Mouse (Mus musculus) CH12.LX (cell line): Measurements from ENCODE around the gene Sigirr. TPM values are rescaled to one million over a fixed set of nuclear protein-coding genes. Genes with fewer than 3 reads are reported as not detected.

Experiments used
- DNase-seq: peaks from one replicate; pipeline ENCODE4 v3.0.0-alpha.2; 2013; ENCODE audit errors: extremely low read depth
- H3K27ac ChIP-seq: 2 replicates; pipeline ENCODE4 v1.5.1; 2012; ENCODE audit warnings: low read depth, mild to moderate bottlenecking, control low read depth, moderate library complexity; ENCODE audit not compliant: insufficient read depth
- H3K27me3 ChIP-seq: replicated peaks from 2 replicates; pipeline ENCODE3; 2012; ENCODE audit warnings: inconsistent platforms
- H3K36me3 ChIP-seq, 2 experiments: replicated peaks in 1 of 2; 2 replicates each; pipeline versions ENCODE3 to v1.6.1; 2012; ENCODE audit warnings: inconsistent platforms in 1 of 2, low read length in 1 of 2, mild to moderate bottlenecking in 1 of 2, mixed read lengths in 1 of 2, moderate library complexity in 1 of 2; ENCODE audit not compliant: control insufficient read depth in 1 of 2, insufficient read depth in 1 of 2
- H3K4me1 ChIP-seq, 2 experiments: 2 replicates each; pipeline ENCODE4 v1.6.1; 2012; ENCODE audit warnings: inconsistent platforms in 1 of 2, moderate library complexity in 1 of 2; ENCODE audit not compliant: insufficient read depth in 2 of 2, control insufficient read depth in 1 of 2
- H3K4me2 ChIP-seq: 2 replicates; pipeline ENCODE4 v1.6.1; 2012; ENCODE audit warnings: low read depth, mild to moderate bottlenecking, control low read depth; ENCODE audit not compliant: poor library complexity, insufficient read depth, severe bottlenecking
- H3K4me3 ChIP-seq, 3 experiments: fragments of 150-350 bp in 1 of 3; sonication (generic) in 1 of 3; replicated peaks in 1 of 3; 2 replicates each; pipeline versions ENCODE3 to v1.5.1; 2011 to 2012; ENCODE audit warnings: low read depth in 2 of 3, low read length in 2 of 3, mild to moderate bottlenecking in 2 of 3, moderate library complexity in 2 of 3, control low read depth in 1 of 3, improper control_type of control experiment in 1 of 3, inconsistent platforms in 1 of 3, mixed read lengths in 1 of 3; ENCODE audit not compliant: poor library complexity in 1 of 3
- H3K79me2 ChIP-seq: replicated peaks from 2 replicates; pipeline ENCODE4 v1.6.1; 2012; ENCODE audit warnings: mild to moderate bottlenecking, moderate library complexity; ENCODE audit not compliant: control insufficient read depth, poor library complexity, insufficient read depth, severe bottlenecking; ENCODE audit errors: extremely low read depth
- H3K9ac ChIP-seq: 2 replicates; pipeline ENCODE4 v1.6.1; 2012; ENCODE audit warnings: low read depth, mild to moderate bottlenecking, control low read depth, moderate library complexity; ENCODE audit not compliant: insufficient read depth
- H3K9me3 ChIP-seq: replicated peaks from 2 replicates; pipeline ENCODE3; 2012; ENCODE audit warnings: low read length, inconsistent platforms, mixed read lengths
- CHD2 ChIP-seq: IDR thresholded peaks from 2 replicates; pipeline ENCODE4 v1.6.1; 2011; ENCODE audit warnings: low read length, improper control_type of control experiment
- ETS1 ChIP-seq: conservative IDR thresholded peaks from 2 replicates; pipeline ENCODE4 v1.6.1; 2012; ENCODE audit warnings: low read depth, mild to moderate bottlenecking, inconsistent platforms, low read length, improper control_type of control experiment, moderate library complexity
- GABPA ChIP-seq: IDR thresholded peaks from 2 replicates; pipeline ENCODE4 v1.6.1; 2012; ENCODE audit warnings: low read depth, low read length, improper control_type of control experiment, inconsistent platforms; ENCODE audit not compliant: insufficient replicate concordance
- JUND ChIP-seq: conservative IDR thresholded peaks from 2 replicates; pipeline ENCODE4 v1.6.1; 2011; ENCODE audit warnings: low read depth, low read length, improper control_type of control experiment
- KAT2A ChIP-seq: IDR thresholded peaks from 2 replicates; pipeline ENCODE4 v1.6.1; 2012; ENCODE audit warnings: low read length, improper control_type of control experiment, inconsistent platforms; ENCODE audit not compliant: insufficient replicate concordance
- MAFK ChIP-seq: IDR thresholded peaks from 2 replicates; pipeline ENCODE4 v1.6.1; 2011; ENCODE audit warnings: low read length, improper control_type of control experiment; ENCODE audit not compliant: insufficient replicate concordance
- PAX5 ChIP-seq: IDR thresholded peaks from 2 replicates; pipeline ENCODE4 v1.6.1; 2012; ENCODE audit warnings: low read length, inconsistent platforms, mixed read lengths
- SMC3 ChIP-seq: IDR thresholded peaks from 2 replicates; pipeline ENCODE4 v1.6.1; 2011; ENCODE audit warnings: low read depth, low read length, improper control_type of control experiment
- ZC3H11A ChIP-seq: IDR thresholded peaks from 2 replicates; pipeline ENCODE4 v1.6.1; 2012; ENCODE audit warnings: low read depth, mild to moderate bottlenecking, inconsistent platforms, low read length, improper control_type of control experiment
- ZKSCAN1 ChIP-seq: IDR thresholded peaks from 2 replicates; pipeline ENCODE4 v1.6.1; 2012; ENCODE audit warnings: low read depth, inconsistent platforms, low read length, improper control_type of control experiment, borderline replicate concordance
- dilution Hi-C: fragments of 300-500 bp; cut with MboI; formaldehyde crosslinking; loops from 2 replicates; pipeline ENCODE4 v1.14.3; 2020; ENCODE audit warnings: low sequenced_read_pairs; ENCODE audit not compliant: extremely low pct_unique_long_range_greater_than_20kb, extremely low pct_ligation_motif_present
- in situ Hi-C: fragments of 300-500 bp; cut with MboI; formaldehyde crosslinking; loops from 3 replicates; pipeline ENCODE4 v1.14.3; 2019; ENCODE audit warnings: low sequenced_read_pairs, low pct_ligation_motif_present, low pct_unique_long_range_greater_than_20kb, mixed read lengths
- polyA plus RNA-seq: library from polyadenylated mRNA; unstranded; fragments of >175 nt; gene quantifications from 2 replicates; pipeline ENCODE4 v1.2.1, GENCODE M21; 2012; ENCODE audit warnings: low read depth; ENCODE audit not compliant: insufficient read length
- total RNA-seq, 2 experiments: library from RNA; depleted of rRNA; stranded (reverse); fragments of 300-350 nt in 1 of 2; fragments of >200 nt in 1 of 2; gene quantifications; 2 replicates each; pipeline ENCODE4 v1.2.3; 2012 to 2014

Gene Sigirr
- total and polyA plus RNA-seq, 3 experiments, result 15.6 to 19.2 (median 16.1) TPM

DNA sequence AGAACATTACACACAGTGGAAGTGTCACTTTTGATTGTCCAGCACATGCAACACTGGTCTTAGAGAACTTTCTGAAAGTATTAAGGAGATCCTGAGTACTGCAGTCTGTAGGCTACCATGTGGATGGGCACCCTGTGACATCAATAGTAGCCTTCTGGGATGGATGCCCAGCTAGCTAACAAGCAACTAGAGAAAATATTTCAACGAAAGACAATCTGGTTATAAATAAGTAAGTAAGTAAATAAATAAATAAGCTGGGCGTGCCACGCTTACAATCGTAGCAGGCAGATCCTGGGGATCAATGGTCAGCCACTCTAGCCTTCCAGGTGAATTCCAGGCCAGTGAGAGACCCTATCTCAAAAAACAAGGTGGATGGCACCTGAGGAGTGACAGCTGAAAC is 48.4 kb downstream of the Sigirr start:
- TF ChIP-seq JUND, result no peak
- TF ChIP-seq ZC3H11A, result no peak
- Histone ChIP-seq H3K4me2 (no peak overlapping the region), H3K4me3 (no peak overlapping the region), H3K27ac (no peak overlapping the region), H3K9ac (no peak overlapping the region), H3K36me3 (no peaks in the 10 kb centered on the region), H3K4me1 (peaks cover 3 to 20% of the 10 kb centered on the region in 2 experiments; a peak in 3 of 4 replicates), H3K27me3 (peaks cover 8% of the 10 kb centered on the region), H3K79me2 (no peaks in the 10 kb centered on the region), H3K9me3 (peaks cover 16% of the 10 kb centered on the region)
- in situ Hi-C loops (loop anchor here (5.0 kb wide), 3 partner anchors 35 to 205 kb away; partner anchors contain the start of genes Gm45717, Ifitm2, Odf3 and Scgb1c1), dilution Hi-C loops (no loop called here)
- no peak for DNase-seq

DNA sequence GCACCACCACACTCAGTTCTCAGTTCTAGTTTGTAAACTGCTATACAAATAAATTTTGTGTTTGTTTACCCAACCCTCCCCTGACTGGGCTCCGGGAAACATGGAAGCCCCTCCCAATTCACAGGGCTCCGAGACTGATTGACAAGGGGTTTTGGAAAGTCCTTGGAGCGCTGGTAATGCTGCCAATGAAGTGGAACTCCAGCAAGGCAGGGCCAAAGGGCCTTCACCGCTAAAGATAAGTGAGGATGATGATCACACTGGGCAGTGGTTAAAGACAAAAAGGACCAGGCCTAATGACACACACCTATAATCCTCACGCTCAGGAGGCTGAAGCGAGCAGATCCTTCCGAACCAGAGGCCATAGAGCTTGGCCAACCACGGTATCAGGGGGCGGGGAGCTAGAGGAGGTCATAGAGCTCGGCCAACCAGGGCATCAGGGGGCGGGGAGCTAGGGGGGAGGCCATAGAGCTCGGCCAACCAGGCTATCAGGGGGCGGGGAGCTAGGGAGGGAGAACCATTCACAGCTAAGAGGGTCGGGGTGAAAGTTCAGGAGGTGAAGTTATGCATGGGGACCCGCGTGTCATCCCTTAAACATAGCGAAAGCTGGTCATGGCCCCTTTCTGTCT is 49.2 kb downstream of the Sigirr start:
- DNase-seq, result no peak
- Histone ChIP-seq H3K27ac (no peak overlapping the region), H3K9me3 (peaks cover 9% of the 10 kb centered on the region), H3K4me2 (no peak overlapping the region), H3K4me3 (no peak overlapping the region), H3K36me3 (no peaks in the 10 kb centered on the region), H3K9ac (no peak overlapping the region), H3K79me2 (no peaks in the 10 kb centered on the region), H3K4me1 (peaks cover 8 to 23% of the 10 kb centered on the region in 2 experiments; a peak in 3 of 4 replicates), H3K27me3 (peaks cover 8% of the 10 kb centered on the region)
- in situ Hi-C loops (loop anchor here (5.0 kb wide), 3 partner anchors 36 to 204 kb away; partner anchors contain the start of genes Gm45717, Ifitm2, Odf3 and Scgb1c1), dilution Hi-C loops (no loop called here)
- TF ChIP-seq PAX5, result no peak
- TF ChIP-seq GABPA, result no peak
- TF ChIP-seq KAT2A, result no peak
- no peak for TF ChIP-seq CHD2
- no peak for TF ChIP-seq MAFK
- TF ChIP-seq JUND, result no peak
- no peak for TF ChIP-seq ZKSCAN1

- peaks cover 10% of the 10 kb centered on the region for H3K27me3 ChIP-seq
- no peak for DNase-seq
- TF ChIP-seq SMC3 (no peak), ETS1 (no peak)
Observed at GRCm38 (mm10) chr7:141049326-141049725, 51.0 kb downstream of the Sigirr start.

More at GRCm38 (mm10) chr7:141049326-141049725, 51.0 kb downstream of the Sigirr start:
- Histone ChIP-seq H3K27ac (no peak overlapping the region), H3K9me3 (peaks cover 4% of the 10 kb centered on the region), H3K36me3 (no peaks in the 10 kb centered on the region), H3K4me2 (no peak overlapping the region), H3K4me1 (peaks cover 8 to 23% of the 10 kb centered on the region in 2 experiments), H3K79me2 (no peaks in the 10 kb centered on the region), H3K4me3 (no peak overlapping the region), H3K9ac (no peak overlapping the region)
- dilution Hi-C loops (no loop called here), in situ Hi-C loops (loop anchor here (5.0 kb wide), 1 partner anchor 37 kb away; the partner anchor contains the start of gene Ifitm3)
